Mouse (Mus musculus) testis, postnatal 10 days (tissue): ENCODE data around the gene Ufsp1.

Source experiments
- DNase-seq: peaks from one replicate; pipeline ENCODE4 v3.0.0; 2021; ENCODE audit warnings: low spot score

Ufsp1 gene

DNA sequence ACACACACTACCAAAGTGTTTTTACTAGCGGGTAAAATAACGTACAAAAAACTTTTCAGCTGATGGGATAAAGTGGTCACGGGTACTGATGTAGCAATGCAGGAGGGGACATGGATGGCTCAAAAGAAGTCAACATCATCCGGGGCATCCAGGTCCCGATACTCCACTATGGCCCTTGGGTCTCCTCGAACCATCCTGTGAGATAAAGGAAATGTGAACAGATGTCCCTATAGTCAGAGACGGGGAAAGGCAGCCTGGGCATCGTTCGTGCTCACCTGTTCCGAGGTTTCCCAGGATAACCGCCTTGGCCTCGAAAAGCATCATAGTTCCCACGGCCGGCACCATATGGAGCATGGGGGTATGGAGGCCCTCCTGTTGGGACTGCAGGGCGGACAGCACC is 1.3 kb downstream of the Ufsp1 start:
- no peak for DNase-seq

DNA sequence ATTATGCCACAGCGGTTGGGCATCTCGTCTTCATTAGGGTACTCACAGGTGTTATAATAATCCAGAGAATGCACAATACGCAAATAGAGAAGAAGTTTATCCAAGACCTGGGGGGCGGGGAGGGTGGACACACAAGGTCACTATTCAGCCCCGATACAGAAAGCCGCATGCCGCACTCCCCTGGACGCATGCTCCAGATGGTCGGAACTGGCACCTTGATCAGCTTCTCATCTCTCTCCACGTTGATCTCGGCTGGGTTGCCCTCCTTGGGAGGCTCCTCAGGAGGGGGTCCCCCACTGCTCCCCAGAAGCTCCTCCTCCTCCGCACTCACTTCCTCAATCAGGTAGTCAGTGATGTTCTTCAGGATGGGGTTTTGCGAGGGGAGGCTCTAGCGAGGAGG is 2.7 kb downstream of the Ufsp1 start:
- no peak for DNase-seq

- no peak for DNase-seq
Observed at GRCm38 (mm10) chr5:137299240-137299639, 4.8 kb downstream of the Ufsp1 start.

DNA sequence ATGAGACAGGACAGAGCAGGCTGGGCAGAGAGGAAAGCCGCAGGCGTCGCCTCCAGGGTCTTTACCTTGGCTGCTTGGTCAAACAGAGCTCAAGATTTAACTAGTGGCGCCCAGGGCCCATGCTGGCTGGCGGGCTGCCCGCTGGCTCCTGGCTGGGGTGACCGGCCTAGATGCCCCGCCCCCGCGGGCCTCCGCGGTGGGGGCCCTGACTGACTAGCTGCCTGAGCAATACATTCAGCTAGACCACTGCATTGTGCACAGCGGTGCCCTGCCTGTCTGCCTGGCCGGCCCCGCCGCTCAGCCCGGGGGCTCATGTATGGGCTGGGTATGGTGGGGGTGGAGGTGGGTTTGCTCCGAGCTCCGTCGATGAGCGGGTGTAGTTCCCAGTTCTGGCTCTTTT is 6.8 kb downstream of the Ufsp1 start:
- peak; percentile 70 for DNase-seq

DNA sequence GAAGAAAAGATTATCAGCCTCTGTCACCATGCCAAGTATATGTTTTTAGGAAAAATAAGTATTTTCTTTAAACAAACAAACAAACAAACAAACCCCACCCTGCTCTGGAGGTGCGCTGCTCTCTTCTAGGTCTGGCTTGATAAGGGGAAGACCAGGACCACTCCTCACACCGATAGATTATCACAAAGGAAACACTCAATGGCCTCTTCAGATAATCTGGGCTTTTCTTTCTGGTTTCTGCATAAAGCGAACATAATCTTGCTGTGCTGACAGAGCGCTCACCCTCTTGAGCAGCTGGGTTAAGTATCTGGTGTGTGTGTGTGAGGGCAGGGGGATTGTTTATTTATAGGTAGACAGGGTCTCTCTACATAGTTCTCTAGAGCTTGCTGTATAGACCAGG is 9.2 kb downstream of the Ufsp1 start:
- no peak for DNase-seq

- no peak for DNase-seq
Observed at GRCm38 (mm10) chr5:137304165-137304564, 9.7 kb downstream of the Ufsp1 start.

- no peak for DNase-seq
Observed at GRCm38 (mm10) chr5:137304816-137305215, 10.4 kb downstream of the Ufsp1 start.

GRCm38 (mm10) chr5:137305822-137306221 is 11.4 kb downstream of the Ufsp1 start:
- DNase-seq: no peak

GRCm38 (mm10) chr5:137306439-137307005 is 12.1 kb downstream of the Ufsp1 start:
- no peak for DNase-seq

- peak; percentile 92 for DNase-seq
Observed at GRCm38 (mm10) chr5:137307071-137307912, 12.9 kb downstream of the Ufsp1 start, which contains the start of gene Srrt. Gene Srrt, minus strand, starts transcription at chr5:137307674.

GRCm38 (mm10) chr5:137308356-137308755 is 13.9 kb downstream of the Ufsp1 start:
- no peak for DNase-seq

DNA sequence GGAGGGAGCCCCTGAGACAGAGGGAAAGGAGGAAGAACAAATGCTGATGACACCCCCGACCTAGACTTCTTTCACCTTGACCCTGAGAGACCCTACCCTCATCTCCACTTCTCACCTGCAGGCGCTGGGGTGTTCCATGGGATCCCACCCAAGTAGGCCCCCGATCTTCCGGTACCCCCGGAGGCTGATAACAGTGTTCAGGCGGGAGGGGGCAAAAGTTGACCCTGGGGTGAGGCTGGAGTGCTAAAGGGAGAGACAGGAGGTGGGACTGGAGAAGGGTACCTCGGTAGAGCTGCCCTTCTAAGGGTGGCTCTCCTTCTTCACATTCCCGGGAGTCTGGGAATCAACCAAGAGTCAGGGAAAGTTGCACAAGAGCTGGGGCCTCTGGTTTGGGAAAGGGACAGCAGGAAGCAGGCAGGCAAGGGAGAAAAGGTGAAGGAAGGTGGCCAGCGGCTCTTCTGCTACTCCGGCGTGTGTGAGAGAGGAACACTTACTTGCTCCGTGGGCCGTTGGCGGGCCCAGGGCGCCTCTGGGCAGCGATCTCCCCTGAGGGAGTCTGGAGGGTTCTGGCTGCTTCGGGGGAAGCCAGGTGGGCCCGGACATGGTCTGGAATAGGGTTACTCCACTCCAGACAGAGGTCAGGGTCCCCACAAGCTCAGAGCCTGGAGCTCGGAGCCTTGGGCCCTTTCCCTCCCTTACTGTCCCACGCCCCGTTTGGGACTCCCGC is 19.2 kb downstream of the Ufsp1 start:
- DNase-seq: no peak

GRCm38 (mm10) chr5:137314193-137315083 is 20.0 kb downstream of the Ufsp1 start, which contains the start of gene Trip6:
Gene Trip6, minus strand, starts transcription at chr5:137314404.
- DNase-seq: peak; percentile 98

DNA sequence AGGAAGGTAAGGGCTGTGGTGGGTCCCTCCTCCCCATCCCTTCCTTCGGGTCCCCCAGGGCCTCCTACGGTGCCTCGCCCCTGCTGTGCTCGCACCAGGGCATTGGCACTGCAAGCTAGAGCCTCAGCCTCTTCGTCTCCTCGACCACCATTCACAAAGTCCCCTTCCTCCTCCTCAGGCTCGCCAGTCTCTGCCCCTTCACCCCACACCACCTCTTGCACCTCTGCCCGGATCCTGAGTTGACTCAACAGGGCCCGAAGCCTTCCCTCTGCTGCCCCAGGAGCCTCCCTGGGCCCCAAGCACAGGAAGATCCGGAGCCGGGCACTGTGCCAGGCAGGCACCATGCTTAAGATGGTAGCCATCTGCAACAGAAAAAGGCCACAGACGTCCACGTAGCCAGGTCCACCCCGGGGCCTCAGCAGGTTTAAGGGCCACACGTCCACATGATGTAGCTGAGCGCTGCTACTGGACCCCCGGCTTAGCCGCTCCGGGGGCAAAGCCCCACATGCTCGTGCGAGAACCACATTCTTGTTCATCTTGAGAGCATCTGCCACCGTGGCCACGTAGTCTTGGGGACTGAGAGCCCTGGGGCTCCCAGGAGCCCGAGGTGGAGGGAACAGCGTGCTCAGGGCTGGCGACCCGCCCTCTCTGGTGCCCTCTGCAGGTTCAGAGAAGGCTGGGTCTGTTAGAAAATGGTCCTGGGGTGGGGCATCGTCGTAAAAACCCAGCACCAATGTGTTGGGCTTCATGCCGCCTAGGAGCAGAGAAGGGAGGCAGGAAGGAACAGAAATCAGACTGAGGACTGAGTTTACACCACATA is 20.9 kb downstream of the Ufsp1 start:
- DNase-seq: peak; percentile 80

- no peak for DNase-seq
Observed at GRCm38 (mm10) chr5:137317361-137317760, 22.9 kb downstream of the Ufsp1 start.

DNA sequence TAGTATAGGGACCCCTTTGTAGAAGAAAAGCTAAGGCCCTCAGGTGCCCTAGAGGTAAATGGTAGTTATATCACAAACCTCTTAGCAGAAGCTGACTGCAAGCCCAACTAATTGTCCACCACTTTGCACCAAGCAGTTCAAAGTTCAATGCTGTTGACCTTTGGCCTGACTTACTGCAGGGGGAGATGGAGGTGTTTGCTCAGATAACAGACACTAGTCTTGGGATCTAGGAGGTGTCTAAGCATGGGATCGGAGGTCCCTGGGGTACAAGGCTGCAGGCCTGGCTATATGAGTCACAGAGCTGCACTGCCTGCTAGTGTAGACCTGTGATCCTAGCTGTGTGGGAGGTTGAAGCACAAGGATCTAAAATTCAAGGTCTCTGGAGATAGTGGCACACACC is 24.1 kb downstream of the Ufsp1 start:
- no peak for DNase-seq

GRCm38 (mm10) chr5:137320996-137321395 is 26.6 kb downstream of the Ufsp1 start:
- no peak for DNase-seq

- DNase-seq: no peak
Observed at GRCm38 (mm10) chr5:137330910-137331309, 36.5 kb downstream of the Ufsp1 start.

GRCm38 (mm10) chr5:137332857-137333511 is 38.6 kb downstream of the Ufsp1 start:
- DNase-seq: no peak

DNA sequence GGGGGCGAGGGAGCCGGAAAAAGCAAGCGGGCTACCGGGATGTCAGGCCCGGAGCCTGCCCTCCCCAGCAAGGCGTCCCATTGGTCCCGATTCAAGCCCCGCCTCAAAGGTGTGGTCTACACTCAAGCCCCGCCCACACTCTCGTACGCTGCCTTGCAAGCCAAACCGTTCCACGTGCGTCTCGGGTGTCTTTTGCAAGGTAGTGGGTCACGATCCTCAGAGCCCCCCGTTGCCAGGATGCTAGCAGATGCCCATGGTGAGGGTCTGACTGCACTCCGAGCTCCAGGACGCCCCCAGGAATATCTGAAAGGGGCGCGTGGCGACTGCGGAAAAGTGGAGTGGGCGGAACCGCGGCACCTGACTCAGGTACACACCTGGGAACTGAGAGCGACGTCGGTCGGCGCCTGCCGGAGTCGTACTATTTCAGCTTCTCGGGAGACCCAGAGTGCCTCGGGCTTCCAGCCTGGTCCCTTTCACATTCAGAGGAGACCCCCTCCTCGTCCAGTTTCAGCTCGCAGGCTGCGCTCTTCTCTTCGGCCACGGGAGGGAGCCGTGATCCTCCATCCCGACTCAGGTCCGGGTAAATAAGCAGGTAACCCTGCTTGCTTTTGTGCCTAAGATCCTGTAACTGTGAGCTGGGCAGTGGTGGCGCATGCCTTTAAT is 39.2 kb downstream of the Ufsp1 start, which contains the start of gene Slc12a9:
Slc12a9 (minus strand) TSS at position 86 of the 663 bp plus-strand sequence.
- peak; percentile 99 for DNase-seq
